Mouse (Mus musculus): ENCODE measurements around the gene Ndufa11. TPM values are rescaled to one million over a fixed set of nuclear protein-coding genes. Genes with fewer than 3 reads are reported as not detected.

Gene Ndufa11
- polyA plus RNA-seq, 1 experiment from 2014 or later: 678 TPM

GRCm38 (mm10) chr17:56684649-56685048, 32.9 kb upstream of the Ndufa11 start:
- no peak for ATAC-seq (ENCODE audit: low FRiP score)
- no peak overlapping the region for H3K4me3 ChIP-seq (replicated peaks; ENCODE audit: low read length)
- no peak overlapping the region for H3K4me2 ChIP-seq (replicated peaks)
- peaks cover 64% of the 10 kb centered on the region for H3K36me3 ChIP-seq (replicated peaks; ENCODE audit: control insufficient read depth, insufficient read depth)
- H3K27ac ChIP-seq: no peak overlapping the region
- H3K9ac ChIP-seq: no peak overlapping the region
- whole genome bisulfite sequencing: 73% methylated on average over 2 of the region's 2 CpGs
- DNase-seq (ENCODE audit: low spot score): no peak
- no peaks in the 10 kb centered on the region for H3K4me1 ChIP-seq (replicated peaks; ENCODE audit: control insufficient read depth, insufficient read depth, low read length)
- H3K27me3 ChIP-seq (ENCODE audit: control insufficient read depth, insufficient read depth, low read length): no peaks in the 10 kb centered on the region
- H3K9me3 ChIP-seq (ENCODE audit: control insufficient read depth, low read length): no peaks in the 10 kb centered on the region

- DNase-seq (ENCODE audit: low spot score) (no peak), ATAC-seq (ENCODE audit: low FRiP score) (no peak)
- H3K4me2 ChIP-seq (replicated peaks): no peak overlapping the region
- H3K27ac ChIP-seq: no peak overlapping the region
- H3K4me1 ChIP-seq (replicated peaks; ENCODE audit: control insufficient read depth, insufficient read depth, low read length): no peaks in the 10 kb centered on the region
- H3K9me3 ChIP-seq (ENCODE audit: control insufficient read depth, low read length): no peaks in the 10 kb centered on the region
- no peak overlapping the region for H3K9ac ChIP-seq
- no peaks in the 10 kb centered on the region for H3K27me3 ChIP-seq (ENCODE audit: control insufficient read depth, insufficient read depth, low read length)
- WGBS: 95% methylated on average over 4 of the region's 4 CpGs
- no peak overlapping the region for H3K4me3 ChIP-seq (replicated peaks; ENCODE audit: low read length)
- peaks cover 65% of the 10 kb centered on the region for H3K36me3 ChIP-seq (replicated peaks; ENCODE audit: control insufficient read depth, insufficient read depth)
These were observed 30.8 kb upstream of the Ndufa11 start for GRCm38 (mm10) chr17:56686801-56687200.

GRCm38 (mm10) chr17:56688045-56688444, 29.5 kb upstream of the Ndufa11 start:
- no peak overlapping the region for H3K4me2 ChIP-seq (replicated peaks)
- H3K9ac ChIP-seq: no peak overlapping the region
- no peaks in the 10 kb centered on the region for H3K9me3 ChIP-seq (ENCODE audit: control insufficient read depth, low read length)
- ATAC-seq (ENCODE audit: low FRiP score): no peak
- H3K36me3 ChIP-seq (replicated peaks; ENCODE audit: control insufficient read depth, insufficient read depth): peaks cover 64% of the 10 kb centered on the region
- H3K27me3 ChIP-seq (ENCODE audit: control insufficient read depth, insufficient read depth, low read length): no peaks in the 10 kb centered on the region
- H3K4me3 ChIP-seq (replicated peaks; ENCODE audit: low read length): no peak overlapping the region
- H3K27ac ChIP-seq: no peak overlapping the region
- H3K4me1 ChIP-seq (replicated peaks; ENCODE audit: control insufficient read depth, insufficient read depth, low read length): peaks cover 2% of the 10 kb centered on the region; the same call in 1 of the 2 replicates
- no peak for DNase-seq (ENCODE audit: low spot score)

GRCm38 (mm10) chr17:56688689-56689088, 28.9 kb upstream of the Ndufa11 start:
- 93% methylated on average over 2 of the region's 2 CpGs for WGBS
- Histone ChIP-seq H3K4me1 (replicated peaks; ENCODE audit: control insufficient read depth, insufficient read depth, low read length) (peaks cover 9% of the 10 kb centered on the region; the same call in 1 of the 2 replicates), H3K27ac (no peak overlapping the region), H3K9ac (no peak overlapping the region), H3K36me3 (replicated peaks; ENCODE audit: control insufficient read depth, insufficient read depth) (peaks cover 62% of the 10 kb centered on the region), H3K4me3 (replicated peaks; ENCODE audit: low read length) (no peak overlapping the region), H3K27me3 (ENCODE audit: control insufficient read depth, insufficient read depth, low read length) (no peaks in the 10 kb centered on the region), H3K4me2 (replicated peaks) (no peak overlapping the region), H3K9me3 (ENCODE audit: control insufficient read depth, low read length) (no peaks in the 10 kb centered on the region)
- DNase-seq (ENCODE audit: low spot score): no peak
- ATAC-seq (ENCODE audit: low FRiP score): no peak

- Histone ChIP-seq H3K36me3 (replicated peaks; ENCODE audit: control insufficient read depth, insufficient read depth) (peaks cover 68% of the 10 kb centered on the region), H3K9me3 (ENCODE audit: control insufficient read depth, low read length) (no peaks in the 10 kb centered on the region), H3K4me3 (replicated peaks; ENCODE audit: low read length) (no peak overlapping the region), H3K4me1 (replicated peaks; ENCODE audit: control insufficient read depth, insufficient read depth, low read length) (peaks cover 10% of the 10 kb centered on the region; the same call in 1 of the 2 replicates), H3K9ac (no peak overlapping the region), H3K4me2 (replicated peaks) (no peak overlapping the region), H3K27me3 (ENCODE audit: control insufficient read depth, insufficient read depth, low read length) (no peaks in the 10 kb centered on the region), H3K27ac (peak overlapping the region; percentile 34; the same call in 1 of the 2 replicates)
- no peak for ATAC-seq (ENCODE audit: low FRiP score)
- DNase-seq (ENCODE audit: low spot score): no peak
- WGBS: 42% methylated on average over 1 of the region's 1 CpGs
These were observed 24.2 kb upstream of the Ndufa11 start for GRCm38 (mm10) chr17:56693395-56693794.

GRCm38 (mm10) chr17:56693851-56694310, 23.7 kb upstream of the Ndufa11 start:
- no peaks in the 10 kb centered on the region for H3K9me3 ChIP-seq (ENCODE audit: control insufficient read depth, low read length)
- H3K27me3 ChIP-seq (ENCODE audit: control insufficient read depth, insufficient read depth, low read length): no peaks in the 10 kb centered on the region
- peak overlapping the region; percentile 34; the same call in 1 of the 2 replicates for H3K27ac ChIP-seq
- H3K36me3 ChIP-seq (replicated peaks; ENCODE audit: control insufficient read depth, insufficient read depth): peaks cover 68% of the 10 kb centered on the region
- H3K4me3 ChIP-seq (replicated peaks; ENCODE audit: low read length): no peak overlapping the region
- WGBS: 43% methylated on average over 6 of the region's 6 CpGs
- ATAC-seq (ENCODE audit: low FRiP score): peak; percentile 39
- H3K9ac ChIP-seq: no peak overlapping the region
- peaks cover 10% of the 10 kb centered on the region; the same call in 1 of the 2 replicates for H3K4me1 ChIP-seq (replicated peaks; ENCODE audit: control insufficient read depth, insufficient read depth, low read length)
- no peak overlapping the region for H3K4me2 ChIP-seq (replicated peaks)
- DNase-seq (ENCODE audit: low spot score): peak; percentile 70

- ATAC-seq (ENCODE audit: low FRiP score) (no peak), DNase-seq (ENCODE audit: low spot score) (no peak)
- 86% methylated on average over 2 of the region's 2 CpGs for WGBS
- Histone ChIP-seq H3K9me3 (ENCODE audit: control insufficient read depth, low read length) (no peaks in the 10 kb centered on the region), H3K36me3 (replicated peaks; ENCODE audit: control insufficient read depth, insufficient read depth) (peaks cover 92% of the 10 kb centered on the region), H3K4me3 (replicated peaks; ENCODE audit: low read length) (no peak overlapping the region), H3K4me1 (replicated peaks; ENCODE audit: control insufficient read depth, insufficient read depth, low read length) (no peaks in the 10 kb centered on the region), H3K4me2 (replicated peaks) (no peak overlapping the region), H3K27me3 (ENCODE audit: control insufficient read depth, insufficient read depth, low read length) (no peaks in the 10 kb centered on the region), H3K27ac (no peak overlapping the region), H3K9ac (no peak overlapping the region)
These were observed 17.1 kb upstream of the Ndufa11 start for GRCm38 (mm10) chr17:56700451-56700850.

GRCm38 (mm10) chr17:56703038-56703437, 14.5 kb upstream of the Ndufa11 start:
- Histone ChIP-seq H3K4me3 (replicated peaks; ENCODE audit: low read length) (no peak overlapping the region), H3K4me2 (replicated peaks) (no peak overlapping the region), H3K9me3 (ENCODE audit: control insufficient read depth, low read length) (no peaks in the 10 kb centered on the region), H3K27me3 (ENCODE audit: control insufficient read depth, insufficient read depth, low read length) (no peaks in the 10 kb centered on the region), H3K27ac (no peak overlapping the region), H3K4me1 (replicated peaks; ENCODE audit: control insufficient read depth, insufficient read depth, low read length) (no peaks in the 10 kb centered on the region), H3K36me3 (replicated peaks; ENCODE audit: control insufficient read depth, insufficient read depth) (peaks cover 96% of the 10 kb centered on the region), H3K9ac (no peak overlapping the region)
- DNase-seq (ENCODE audit: low spot score) (no peak), ATAC-seq (ENCODE audit: low FRiP score) (no peak)
- whole genome bisulfite sequencing: 95% methylated on average over 4 of the region's 4 CpGs

GRCm38 (mm10) chr17:56706515-56706914, 11.1 kb upstream of the Ndufa11 start:
- no peak for DNase-seq (ENCODE audit: low spot score)
- Histone ChIP-seq H3K4me1 (replicated peaks; ENCODE audit: control insufficient read depth, insufficient read depth, low read length) (no peaks in the 10 kb centered on the region), H3K4me2 (replicated peaks) (no peak overlapping the region), H3K4me3 (replicated peaks; ENCODE audit: low read length) (no peak overlapping the region), H3K27me3 (ENCODE audit: control insufficient read depth, insufficient read depth, low read length) (no peaks in the 10 kb centered on the region), H3K9ac (no peak overlapping the region), H3K27ac (no peak overlapping the region), H3K9me3 (ENCODE audit: control insufficient read depth, low read length) (no peaks in the 10 kb centered on the region), H3K36me3 (replicated peaks; ENCODE audit: control insufficient read depth, insufficient read depth) (peaks cover 96% of the 10 kb centered on the region)
- 94% methylated on average over 1 of the region's 1 CpGs for WGBS
- ATAC-seq (ENCODE audit: low FRiP score): no peak

- Histone ChIP-seq H3K4me3 (replicated peaks; ENCODE audit: low read length) (no peak overlapping the region), H3K36me3 (replicated peaks; ENCODE audit: control insufficient read depth, insufficient read depth) (peaks cover 96% of the 10 kb centered on the region), H3K27me3 (ENCODE audit: control insufficient read depth, insufficient read depth, low read length) (no peaks in the 10 kb centered on the region), H3K9ac (no peak overlapping the region), H3K27ac (no peak overlapping the region), H3K9me3 (ENCODE audit: control insufficient read depth, low read length) (no peaks in the 10 kb centered on the region), H3K4me1 (replicated peaks; ENCODE audit: control insufficient read depth, insufficient read depth, low read length) (no peaks in the 10 kb centered on the region), H3K4me2 (replicated peaks) (no peak overlapping the region)
- no peak for DNase-seq (ENCODE audit: low spot score)
- 74% methylated on average over 4 of the region's 4 CpGs for WGBS
- ATAC-seq (ENCODE audit: low FRiP score): peak; percentile 18; the same call in 1 of the 2 replicates
These were observed 8.9 kb upstream of the Ndufa11 start for GRCm38 (mm10) chr17:56708692-56709091.

All from hindbrain, embryonic 14.5 days (tissue).